Mouse (Mus musculus) G1E (cell line): ENCODE results near the gene D330020A13Rik.

Experiments
- CTCF ChIP-seq: IDR thresholded peaks from 2 replicates; pipeline ENCODE4 v1.5.1; 2012; ENCODE audit warnings: low read depth, low read length, inconsistent platforms, mixed read lengths
- TAL1 ChIP-seq: conservative IDR thresholded peaks from 2 replicates; pipeline ENCODE4 v1.6.1; 2012; ENCODE audit warnings: low read depth, low read length, inconsistent platforms, mixed read lengths

DNA sequence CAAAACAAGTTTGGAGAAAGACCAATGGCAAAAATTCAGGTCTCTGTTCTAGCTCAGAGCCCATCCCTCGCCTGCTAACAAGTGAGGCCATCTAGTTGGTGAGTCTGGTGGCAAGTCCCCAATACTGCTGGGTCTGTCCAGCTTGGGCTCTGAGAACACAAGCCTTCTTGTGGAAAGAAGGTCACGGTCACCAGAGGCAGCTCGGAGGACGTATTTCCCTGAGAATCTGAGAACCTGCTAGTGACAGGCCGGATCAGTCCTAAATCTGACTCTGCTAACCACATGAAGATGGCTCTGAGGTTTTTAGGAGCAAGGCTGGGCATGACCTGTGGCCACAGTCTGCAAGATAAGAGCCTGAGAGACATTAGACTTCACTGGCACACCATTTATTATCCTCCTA, 47.5 kb upstream of the D330020A13Rik start:
- no peak for TF ChIP-seq CTCF
- TF ChIP-seq TAL1 = no peak
